Comparison of ENCODE assay signal across 14 mouse cellular contexts in the genomic region with DNA sequence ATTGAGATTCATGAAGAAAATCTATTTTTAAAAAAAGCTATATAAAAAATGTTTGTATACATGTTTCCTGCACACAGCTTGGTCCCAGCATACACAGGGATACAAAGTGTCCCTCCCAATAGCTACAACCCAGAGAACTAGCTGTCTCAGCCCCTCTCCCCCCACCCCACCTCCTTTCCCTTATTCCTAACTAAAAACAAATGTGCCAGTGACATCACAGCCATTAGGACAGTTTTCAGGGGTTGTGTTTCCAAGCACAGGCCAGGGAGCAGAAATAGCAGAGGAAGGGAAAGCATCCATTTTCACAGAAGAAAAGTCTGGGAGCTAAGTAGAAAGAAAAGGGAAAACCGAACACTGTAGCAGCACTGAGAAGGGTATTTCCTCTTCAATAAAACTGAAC.
"Had no signal": no experiment of that assay in that cellular context is flagged by ENCODE, and none has a peak within 500 bp of the region (broad histone marks: within the 10 kb centered on the region; RNA-seq: fewer than 3 reads in every experiment).

No protein-coding gene starts in this region.

- H3K27me3 ChIP-seq: liver, embryonic 12.5 days; megakaryocyte, embryonic 14.5 days; midbrain, embryonic 15.5 days; neural tube, embryonic 13.5 days had no signal

- H3K9ac ChIP-seq: liver, embryonic 12.5 days; lung, embryonic 14.5 days; midbrain, embryonic 15.5 days; neural tube, embryonic 13.5 days had no signal

- H3K4me2 ChIP-seq: liver, embryonic 12.5 days; lung, embryonic 14.5 days; midbrain, embryonic 11.5 days; midbrain, embryonic 15.5 days; neural tube, embryonic 13.5 days had no signal

- H3K4me1 ChIP-seq: liver, embryonic 12.5 days; midbrain, embryonic 15.5 days had no signal

- ATAC-seq: intestine, postnatal 0 days; liver, embryonic 12.5 days; midbrain, embryonic 15.5 days had no signal

- DNase-seq: kidney, postnatal 4 days; left cerebral cortex, postnatal 4 days; lung, embryonic 14.5 days; lung, postnatal 10 days; lung, postnatal 4 days; right cerebral cortex, postnatal 14 days; thymus, postnatal 36 days had no signal

- H3K36me3 ChIP-seq: midbrain, embryonic 15.5 days; neural tube, embryonic 13.5 days had no signal

- H3K27ac ChIP-seq: liver, embryonic 12.5 days; midbrain, embryonic 15.5 days; neural tube, embryonic 13.5 days had no signal

- H3K9me3 ChIP-seq: liver, embryonic 12.5 days; megakaryocyte, embryonic 14.5 days; midbrain, embryonic 15.5 days; neural tube, embryonic 13.5 days had no signal

- H3K4me3 ChIP-seq: layer of hippocampus, adult 2 months; liver, embryonic 12.5 days; megakaryocyte, embryonic 14.5 days; midbrain, embryonic 15.5 days; neural tube, embryonic 13.5 days had no signal
